Mouse (Mus musculus): ENCODE data around the gene Tymp. TPM values are rescaled to one million over a fixed set of nuclear protein-coding genes. Genes with fewer than 3 reads are reported as not detected.

The Tymp gene
- polyA plus RNA-seq, 1 experiment from 2014 or later: 2.1 TPM

- ATAC-seq (replicated peaks; ENCODE audit: low FRiP score, low read depth): no peak
These were observed 13.2 kb upstream of the Tymp start for GRCm38 (mm10) chr15:89390081-89390480.

DNA sequence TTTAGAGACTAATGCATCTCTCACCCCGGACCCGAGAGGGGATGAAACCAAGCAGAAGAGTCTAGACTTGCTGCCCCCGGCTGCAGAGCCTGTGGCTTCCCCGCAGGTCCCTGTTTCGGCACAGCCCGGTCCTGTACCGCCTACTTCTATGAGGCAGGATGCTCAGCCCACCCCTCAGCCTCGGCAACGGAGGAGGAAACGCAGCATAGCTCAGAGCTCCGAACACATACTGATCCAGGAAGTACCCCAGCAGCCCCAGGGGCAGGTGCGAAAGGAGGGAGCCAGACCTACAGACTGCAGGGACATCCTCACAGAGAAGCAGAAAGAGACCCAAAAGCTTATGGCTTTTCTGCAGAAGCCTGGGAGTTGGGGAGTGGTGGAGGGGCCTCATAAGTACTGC is 10.3 kb upstream of the Tymp start:
- H3K9me3 ChIP-seq (replicated peaks; ENCODE audit: low read length): no peaks in the 10 kb centered on the region
- H3K9ac ChIP-seq (ENCODE audit: low read depth, low read length): no peak overlapping the region
- H3K27me3 ChIP-seq (ENCODE audit: insufficient read depth, low read length): no peaks in the 10 kb centered on the region
- WGBS: 31% methylated on average over 12 of the region's 12 CpGs
- H3K4me3 ChIP-seq (replicated peaks; ENCODE audit: low read depth, low read length): no peak overlapping the region
- no peaks in the 10 kb centered on the region for H3K4me1 ChIP-seq (replicated peaks; ENCODE audit: insufficient read depth, low read length)
- no peak for TF ChIP-seq CTCF (IDR thresholded peaks at IDR 0.05; ENCODE audit: low read depth)
- no peaks in the 10 kb centered on the region for H3K36me3 ChIP-seq (ENCODE audit: insufficient read depth, low read length)
- no peak overlapping the region for H3K4me2 ChIP-seq (ENCODE audit: low read length)
- ATAC-seq (replicated peaks; ENCODE audit: low FRiP score, low read depth) (no peak), DNase-seq (ENCODE audit: low spot score) (no peak)
- no peak overlapping the region for H3K27ac ChIP-seq

More at GRCm38 (mm10) chr15:89390081-89390480, 13.2 kb upstream of the Tymp start:
- 94% methylated on average over 10 of the region's 10 CpGs for WGBS
- DNase-seq (ENCODE audit: low spot score): no peak
- H3K27me3 ChIP-seq (ENCODE audit: insufficient read depth, low read length): no peaks in the 10 kb centered on the region
- no peaks in the 10 kb centered on the region for H3K36me3 ChIP-seq (ENCODE audit: insufficient read depth, low read length)
- no peak overlapping the region for H3K9ac ChIP-seq (ENCODE audit: low read depth, low read length)
- no peak for TF ChIP-seq CTCF (IDR thresholded peaks at IDR 0.05; ENCODE audit: low read depth)
- H3K4me1 ChIP-seq (replicated peaks; ENCODE audit: insufficient read depth, low read length): no peaks in the 10 kb centered on the region
- H3K27ac ChIP-seq: no peak overlapping the region
- H3K4me3 ChIP-seq (replicated peaks; ENCODE audit: low read depth, low read length): no peak overlapping the region
- H3K4me2 ChIP-seq (ENCODE audit: low read length): no peak overlapping the region
- H3K9me3 ChIP-seq (replicated peaks; ENCODE audit: low read length): no peaks in the 10 kb centered on the region

DNA sequence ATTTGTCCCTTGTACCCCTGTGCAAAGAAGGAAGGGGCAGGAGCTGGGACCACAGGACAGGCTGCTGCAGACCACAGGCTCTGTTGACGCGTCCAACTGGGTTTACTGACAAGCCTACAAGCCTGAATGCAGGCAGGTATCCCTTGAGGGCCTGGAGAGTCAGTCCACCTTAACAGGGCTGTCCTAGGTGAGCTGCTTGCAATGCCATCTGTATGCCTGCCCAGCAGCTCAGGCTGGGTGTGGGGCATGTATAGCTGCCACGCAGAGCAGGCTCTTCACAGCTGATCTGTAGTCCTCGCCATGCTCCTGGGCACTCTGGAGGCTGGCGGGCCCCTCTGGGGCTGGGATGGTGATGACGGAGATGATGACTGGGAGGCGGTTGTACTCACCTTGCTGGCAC is 7.8 kb upstream of the Tymp start, which contains the start of gene Klhdc7b:
Gene Klhdc7b, plus strand, starts transcription at position 301 of the 400 bp plus-strand sequence.
- 87% methylated on average over 7 of the region's 7 CpGs for WGBS

DNA sequence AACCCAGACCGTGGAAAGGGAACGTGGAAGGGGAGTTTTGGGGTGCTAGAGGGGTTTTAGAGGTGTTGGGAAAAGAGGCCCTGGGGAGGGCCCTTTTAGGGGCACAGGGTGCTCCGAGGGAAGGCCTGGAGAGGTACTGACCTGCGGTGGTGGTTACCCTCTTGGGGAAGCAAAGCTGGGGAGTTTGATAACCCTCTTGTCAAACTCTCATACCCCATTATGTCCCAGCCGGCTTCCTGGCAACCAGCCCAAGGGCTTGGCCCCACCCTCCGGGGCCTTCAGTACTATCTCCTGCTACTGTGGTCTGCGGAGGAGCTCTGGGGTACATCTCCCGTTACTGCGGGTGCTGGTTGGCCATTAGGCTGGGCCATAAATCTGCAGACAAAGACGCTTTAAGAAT is 2.6 kb upstream of the Tymp start:
- Histone ChIP-seq H3K9me3 (replicated peaks; ENCODE audit: low read length) (no peaks in the 10 kb centered on the region), H3K4me2 (ENCODE audit: low read length) (peak overlapping the region; percentile 62), H3K36me3 (ENCODE audit: insufficient read depth, low read length) (no peaks in the 10 kb centered on the region), H3K4me1 (replicated peaks; ENCODE audit: insufficient read depth, low read length) (peaks cover 19% of the 10 kb centered on the region), H3K9ac (ENCODE audit: low read depth, low read length) (no peak overlapping the region), H3K4me3 (replicated peaks; ENCODE audit: low read depth, low read length) (peak overlapping the region; percentile 39), H3K27ac (no peak overlapping the region), H3K27me3 (ENCODE audit: insufficient read depth, low read length) (peaks cover 36% of the 10 kb centered on the region)
- DNase-seq (ENCODE audit: low spot score): no peak
- 13% methylated on average over 10 of the region's 10 CpGs for WGBS
- ATAC-seq (replicated peaks; ENCODE audit: low FRiP score, low read depth): no peak
- TF ChIP-seq CTCF (IDR thresholded peaks at IDR 0.05; ENCODE audit: low read depth): no peak

More for the DNA sequence above, 7.8 kb upstream of the Tymp start, which contains the start of gene Klhdc7b:
- Histone ChIP-seq H3K27me3 (ENCODE audit: insufficient read depth, low read length) (peaks cover 8% of the 10 kb centered on the region), H3K27ac (no peak within 1 kb of the TSS), H3K4me2 (ENCODE audit: low read length) (no peak within 1 kb of the TSS), H3K4me3 (replicated peaks; ENCODE audit: low read depth, low read length) (no peak within 1 kb of the TSS), H3K9me3 (replicated peaks; ENCODE audit: low read length) (no peaks in the 10 kb centered on the region), H3K4me1 (replicated peaks; ENCODE audit: insufficient read depth, low read length) (0 out of 2 replicates have a peak, but pooled peaks cover under 1% of the 10 kb centered on the region), H3K9ac (ENCODE audit: low read depth, low read length) (no peak within 1 kb of the TSS), H3K36me3 (ENCODE audit: insufficient read depth, low read length) (no peaks in the 10 kb centered on the region)
- TF ChIP-seq CTCF (IDR thresholded peaks at IDR 0.05; ENCODE audit: low read depth): no peak
- no peak for ATAC-seq (replicated peaks; ENCODE audit: low FRiP score, low read depth)
- DNase-seq (ENCODE audit: low spot score): no peak

GRCm38 (mm10) chr15:89378831-89379401 is 2.1 kb upstream of the Tymp start, which contains the start of gene Odf3b:
TSS of gene Odf3b (minus strand) at chr15:89379282.
- H3K4me1 ChIP-seq (replicated peaks; ENCODE audit: insufficient read depth, low read length): peaks cover 24% of the 10 kb centered on the region
- H3K27me3 ChIP-seq (ENCODE audit: insufficient read depth, low read length): peaks cover 36% of the 10 kb centered on the region
- ATAC-seq (replicated peaks; ENCODE audit: low FRiP score, low read depth) (no peak), DNase-seq (ENCODE audit: low spot score) (peak; percentile 44)
- peak within 1 kb of the TSS; percentile 62 for H3K4me2 ChIP-seq (ENCODE audit: low read length)
- H3K4me3 ChIP-seq (replicated peaks; ENCODE audit: low read depth, low read length): peak within 1 kb of the TSS; percentile 39
- no peak for TF ChIP-seq CTCF (IDR thresholded peaks at IDR 0.05; ENCODE audit: low read depth)
- no peaks in the 10 kb centered on the region for H3K9me3 ChIP-seq (replicated peaks; ENCODE audit: low read length)
- no peak within 1 kb of the TSS for H3K27ac ChIP-seq
- peak within 1 kb of the TSS; percentile 24 for H3K9ac ChIP-seq (ENCODE audit: low read depth, low read length)
- H3K36me3 ChIP-seq (ENCODE audit: insufficient read depth, low read length): no peaks in the 10 kb centered on the region
- WGBS: 1% methylated on average over 30 of the region's 33 CpGs

DNA sequence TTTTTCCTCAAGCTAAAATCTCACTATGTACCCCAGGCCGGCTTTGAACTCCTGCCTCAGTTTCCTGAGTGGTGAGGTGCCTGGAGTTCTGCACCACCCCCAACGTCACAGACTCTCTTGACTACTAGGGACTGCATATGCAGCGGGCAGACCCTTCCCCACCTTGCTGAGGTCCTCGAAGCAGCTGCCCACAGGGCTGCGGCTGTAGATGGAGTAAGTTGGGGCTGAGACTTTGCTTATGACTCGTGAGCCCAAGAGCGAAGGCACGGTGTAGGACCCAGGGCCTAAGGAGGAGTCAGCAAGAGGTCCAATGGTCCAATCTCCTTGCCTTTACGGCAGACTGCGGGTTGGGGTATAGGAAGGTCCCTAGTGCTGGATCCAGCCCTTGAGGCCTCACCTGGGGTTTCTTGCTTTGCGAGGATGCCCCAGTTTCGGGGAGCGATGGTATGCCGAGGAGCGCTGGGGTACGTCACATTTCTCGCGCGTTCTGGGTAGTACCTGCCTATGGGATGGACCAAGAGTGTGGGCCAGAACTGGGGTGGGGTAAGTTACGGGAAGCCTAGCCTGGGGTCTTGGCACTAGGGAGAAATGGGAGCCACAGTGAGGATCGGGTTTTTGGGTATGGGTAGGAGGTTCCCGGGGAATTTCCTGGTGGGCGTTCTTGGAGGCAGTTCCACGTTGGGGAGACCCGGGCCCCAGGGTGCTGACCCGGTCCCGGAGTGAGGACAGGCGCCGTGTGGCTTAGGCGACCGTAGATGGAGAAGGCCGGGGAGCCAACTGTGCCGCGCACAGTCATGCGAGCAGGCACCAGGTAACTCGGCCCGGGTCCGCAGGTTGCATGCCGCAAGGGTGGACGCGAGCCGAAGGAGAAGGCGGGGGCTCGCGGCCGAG is 1.3 kb upstream of the Tymp start:
- Histone ChIP-seq H3K27me3 (ENCODE audit: insufficient read depth, low read length) (peaks cover 36% of the 10 kb centered on the region), H3K9ac (ENCODE audit: low read depth, low read length) (peak overlapping the region; percentile 24; the same call in 1 of the 2 replicates), H3K4me1 (replicated peaks; ENCODE audit: insufficient read depth, low read length) (peaks cover 25% of the 10 kb centered on the region), H3K9me3 (replicated peaks; ENCODE audit: low read length) (no peaks in the 10 kb centered on the region), H3K4me3 (replicated peaks; ENCODE audit: low read depth, low read length) (peak overlapping the region; percentile 39), H3K27ac (no peak overlapping the region), H3K4me2 (ENCODE audit: low read length) (peak overlapping the region; percentile 62), H3K36me3 (ENCODE audit: insufficient read depth, low read length) (no peaks in the 10 kb centered on the region)
- ATAC-seq (replicated peaks; ENCODE audit: low FRiP score, low read depth): no peak
- DNase-seq (ENCODE audit: low spot score): no peak
- no peak for TF ChIP-seq CTCF (IDR thresholded peaks at IDR 0.05; ENCODE audit: low read depth)
- WGBS: 12% methylated on average over 46 of the region's 46 CpGs
